Mouse (Mus musculus) cerebellum, adult 11-12 months (tissue): Measurements from ENCODE around the gene Desi1.
A peak's percentile ranks its signal among the peaks of the same experiment; 100 is the strongest.
"Not testable (repeated sequence)": the region's sequence is repeated elsewhere in the genome, so short reads cannot be mapped to it uniquely, and the experiment has no call there.

Experiments used
- DNase-seq: peaks from one replicate; pipeline ENCODE4 v3.0.0; 2022

Gene Desi1

DNA sequence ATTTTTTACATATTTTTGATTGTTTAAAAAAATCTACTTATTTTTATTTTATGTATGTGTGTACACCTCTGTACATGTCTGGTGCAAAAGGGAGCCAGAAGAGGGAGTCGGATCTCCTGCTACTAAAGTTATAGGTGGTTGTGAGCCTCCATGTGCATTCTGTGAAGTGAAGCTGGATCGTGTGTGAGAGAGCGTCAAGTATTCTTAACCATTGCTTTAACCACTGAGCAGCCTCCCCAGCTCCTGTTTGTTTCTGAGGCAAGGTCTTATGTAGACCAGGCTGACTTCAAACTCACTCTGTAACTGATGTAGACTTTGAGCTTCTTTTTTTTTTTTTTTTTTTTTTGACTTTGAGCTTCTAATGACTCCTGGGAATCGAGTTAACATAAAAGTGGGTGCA lies 16.2 kb downstream of the Desi1 start:
- no peak for DNase-seq

DNA sequence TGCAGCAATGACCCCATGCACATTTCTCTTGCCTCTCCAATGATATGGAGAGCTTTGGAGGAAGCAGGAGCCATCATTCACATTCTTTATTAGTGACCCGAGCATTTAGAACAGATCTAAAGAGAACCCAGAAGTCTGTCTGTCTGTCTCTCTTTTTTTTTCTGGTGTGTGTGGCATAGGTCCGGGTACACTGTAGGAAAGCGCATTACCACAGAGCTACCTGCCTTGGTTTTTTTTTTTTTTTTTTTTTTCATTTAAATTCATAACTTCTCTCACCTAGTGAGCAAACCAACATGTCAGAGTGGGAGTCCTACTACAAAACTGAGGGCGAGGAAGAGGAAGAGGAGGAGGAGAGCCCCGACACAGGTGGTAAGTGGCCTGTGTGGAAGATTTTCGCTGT lies 16.8 kb downstream of the Desi1 start:
- no peak for DNase-seq

DNA sequence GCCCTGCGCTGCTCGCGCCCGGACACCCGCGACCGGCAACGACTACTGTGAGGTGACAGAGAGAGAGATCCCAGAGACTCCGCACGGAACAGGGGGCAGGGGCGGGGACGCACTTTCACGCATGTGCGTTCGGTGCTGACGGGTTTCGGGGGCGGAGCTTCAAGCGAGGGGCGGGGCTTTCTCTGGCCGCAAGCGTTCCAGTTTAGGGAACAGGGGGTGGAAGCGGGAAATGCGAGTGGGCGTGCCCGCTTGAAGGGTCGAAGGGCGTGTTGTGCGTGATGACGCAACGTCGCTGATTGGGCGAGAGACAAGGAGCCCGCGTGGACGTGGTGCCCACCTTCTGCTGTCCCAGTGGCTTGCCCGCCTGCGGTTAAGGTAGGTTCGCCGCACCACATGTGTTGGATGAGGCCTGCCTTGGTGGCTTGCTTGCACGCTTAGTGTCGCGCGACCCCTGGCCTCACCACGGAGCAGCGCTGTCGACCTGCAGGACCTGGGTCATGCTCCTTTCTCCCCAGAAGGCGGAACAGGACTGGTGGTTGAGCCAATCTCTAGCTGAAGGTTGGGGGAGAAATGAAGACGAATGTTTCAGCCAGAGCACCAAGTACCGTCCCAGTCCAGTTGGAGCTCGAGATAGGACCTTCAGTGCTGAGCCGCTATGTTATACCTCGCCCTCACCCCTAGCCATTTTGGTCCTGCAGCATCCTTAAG lies 17.4 kb downstream of the Desi1 start:
- DNase-seq = peak; percentile 99

DNA sequence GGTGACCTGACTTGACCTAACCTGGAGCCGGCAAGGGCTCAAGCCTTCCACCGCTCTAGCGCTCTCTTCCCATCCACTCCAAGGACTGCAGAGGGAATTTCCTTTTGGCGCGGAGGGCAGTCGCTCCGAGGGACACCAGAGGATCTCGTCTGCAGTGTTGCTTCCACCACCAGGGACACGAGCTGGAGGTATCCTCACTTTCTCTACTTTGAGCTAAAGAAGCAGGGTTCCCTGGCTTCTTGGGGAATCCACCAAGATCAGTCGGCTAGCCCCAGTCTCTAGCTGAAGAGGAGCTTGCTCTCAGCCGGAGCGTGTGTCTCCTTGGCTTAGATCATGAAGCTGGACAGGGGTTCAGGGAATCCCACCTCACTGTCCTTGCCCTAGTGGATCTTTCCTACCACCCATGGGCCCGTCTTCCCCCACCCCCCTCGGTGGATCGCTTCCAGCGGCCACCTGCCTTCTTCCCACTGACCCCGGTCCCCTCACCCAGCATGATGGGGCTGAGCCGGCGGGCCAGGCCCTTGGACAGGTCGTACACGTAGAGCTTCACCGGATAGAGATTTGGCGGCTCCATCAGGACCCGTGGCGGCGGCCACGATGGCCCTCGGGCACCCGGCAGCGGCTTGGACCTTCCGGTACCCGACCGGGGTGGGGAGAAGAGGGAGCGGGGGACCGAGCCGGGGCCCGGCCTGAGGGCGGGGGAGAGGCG lies 18.1 kb downstream of the Desi1 start:
- DNase-seq = peak; percentile 55

DNA sequence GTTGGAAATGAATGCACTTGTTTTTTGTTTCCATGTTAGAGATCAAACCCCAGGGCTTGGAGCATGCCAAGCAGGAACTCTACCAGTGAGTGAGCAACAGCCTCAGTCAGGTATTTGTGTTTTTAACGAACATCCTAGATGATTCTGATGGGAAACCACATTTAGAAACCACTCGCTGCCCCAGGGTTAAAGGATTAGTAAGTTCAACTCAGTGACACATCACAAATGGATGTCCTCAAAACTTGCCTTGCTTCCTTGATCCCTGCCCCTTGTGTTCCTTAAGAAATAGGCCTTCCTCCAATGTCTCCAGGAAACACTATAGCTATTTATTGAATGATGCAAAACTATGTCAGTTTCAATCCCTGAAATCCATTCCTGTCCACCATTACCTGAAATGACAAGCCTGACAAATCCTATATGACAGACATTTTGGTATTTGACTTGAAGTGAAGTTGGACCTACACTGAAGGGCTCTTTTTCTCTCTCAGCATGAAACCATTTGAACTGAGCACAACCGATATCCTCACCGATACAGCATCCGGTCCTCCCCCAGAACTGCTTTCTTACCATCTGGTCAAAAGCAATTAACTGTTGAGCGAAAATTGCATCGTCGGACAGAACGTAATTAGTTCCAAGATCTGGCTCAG lies 18.8 kb downstream of the Desi1 start:
- no peak for DNase-seq

DNA sequence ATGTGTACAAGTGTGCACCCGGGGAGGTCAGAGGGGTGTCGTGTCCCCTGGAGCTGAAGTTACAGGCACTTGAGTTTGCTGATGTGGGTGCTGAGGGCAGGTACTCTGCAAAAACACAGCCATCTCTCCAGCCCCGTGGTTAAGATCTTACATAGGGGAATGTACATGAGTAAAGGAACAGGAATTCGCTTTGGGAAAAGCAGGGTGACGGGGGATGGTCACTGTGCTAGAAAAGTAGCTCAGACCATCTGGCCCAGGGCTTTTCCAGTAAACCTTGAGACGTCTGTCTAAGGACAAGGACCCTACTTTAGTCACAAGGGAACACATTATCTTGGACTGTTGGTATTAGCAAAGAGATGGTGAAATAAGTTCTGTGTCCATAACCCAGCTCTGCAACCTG lies 21.7 kb downstream of the Desi1 start:
- no peak for DNase-seq

DNA sequence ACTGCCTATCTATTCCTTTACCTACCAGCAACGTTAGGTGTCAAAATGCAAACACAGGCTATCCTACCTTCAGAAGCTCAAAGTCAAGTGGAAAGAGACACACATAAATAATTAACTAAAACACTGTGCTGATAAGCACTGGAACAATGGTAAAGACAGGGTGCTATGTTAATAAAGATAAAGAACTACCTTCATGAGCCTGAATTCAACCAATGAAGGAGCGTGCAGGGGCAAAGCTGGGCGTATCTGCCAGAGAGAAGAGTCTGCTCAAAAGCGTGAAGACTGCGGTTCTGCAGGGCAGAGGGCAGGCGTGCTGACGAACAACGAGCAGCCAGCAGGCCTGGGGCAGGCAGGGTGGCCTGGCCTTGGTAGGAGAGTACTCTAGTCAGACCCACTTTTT lies 29.4 kb downstream of the Desi1 start:
- no peak for DNase-seq

DNA sequence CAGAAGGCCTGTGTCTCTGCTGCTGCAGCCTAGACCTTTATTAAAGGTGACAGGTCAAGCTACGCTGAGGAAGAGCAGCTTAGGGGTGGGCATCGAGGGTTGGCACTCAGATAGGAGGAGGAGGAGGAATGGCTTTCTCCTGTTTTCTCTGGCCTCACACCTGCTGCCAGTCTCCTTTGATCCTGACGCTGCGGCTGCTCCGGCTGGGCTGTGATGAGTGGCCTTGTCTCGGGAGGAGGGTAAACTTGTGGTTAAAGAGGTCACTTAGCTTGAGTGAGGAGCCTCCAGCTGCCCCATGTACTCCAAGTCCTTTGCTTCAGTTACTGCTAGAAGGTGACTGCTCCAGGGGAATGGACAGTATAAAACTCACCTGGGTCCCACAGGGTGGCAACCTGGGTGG lies 39.7 kb downstream of the Desi1 start:
- DNase-seq = no peak

DNA sequence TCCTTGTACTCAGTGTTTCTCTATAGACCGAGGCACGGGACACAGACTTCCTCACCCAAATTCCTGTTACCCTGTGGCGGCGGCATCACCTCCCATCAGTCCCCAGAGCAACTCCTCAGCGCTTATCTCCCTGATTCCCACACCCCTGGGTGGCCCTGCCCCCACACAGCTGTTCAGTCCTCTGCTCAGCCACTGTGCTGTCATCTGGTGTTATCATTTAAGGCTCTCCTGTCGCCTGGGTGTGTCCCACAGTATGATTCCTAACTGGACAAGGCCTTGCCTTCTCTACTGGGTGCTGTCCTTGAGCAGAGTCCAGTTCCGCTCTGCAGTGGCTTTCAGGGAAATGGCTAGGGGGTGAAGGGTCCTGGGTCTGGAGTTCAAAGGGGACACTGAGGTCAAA lies 43.1 kb downstream of the Desi1 start:
- no peak for DNase-seq

DNA sequence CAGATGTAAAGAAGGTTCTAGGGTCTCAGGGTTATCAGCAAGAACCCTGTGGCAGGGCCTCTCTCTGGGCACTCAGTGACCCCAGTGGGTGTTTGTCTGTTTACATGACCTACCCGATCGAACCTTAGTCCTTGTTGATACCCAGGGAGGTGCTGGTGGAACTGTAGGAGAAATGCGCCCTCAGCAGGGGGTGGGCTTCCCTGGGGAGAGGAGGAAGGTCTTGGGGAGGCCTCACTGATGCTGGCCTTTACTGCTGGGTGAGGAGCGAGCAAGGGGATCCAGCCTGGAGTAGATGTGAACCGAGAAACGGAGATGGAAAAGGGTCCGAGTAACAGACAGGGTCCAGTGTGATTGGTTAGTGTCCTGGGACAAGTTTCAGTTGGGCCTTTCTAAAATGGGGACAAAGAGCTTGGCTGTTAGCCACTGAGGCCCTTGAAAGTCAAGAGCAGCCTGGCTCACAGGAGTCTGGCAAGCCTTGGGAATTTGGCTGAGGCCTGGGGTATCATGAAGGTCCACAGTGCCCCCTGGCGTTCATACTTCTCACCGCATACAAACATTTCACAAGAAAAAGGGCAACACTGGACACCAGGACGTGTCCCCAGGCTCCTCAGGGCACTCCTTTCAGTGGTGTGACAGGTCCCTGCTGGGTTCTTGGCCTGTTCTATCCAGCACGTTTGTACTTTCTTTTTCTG lies 44.1 kb downstream of the Desi1 start:
- DNase-seq = peak; percentile 86

DNA sequence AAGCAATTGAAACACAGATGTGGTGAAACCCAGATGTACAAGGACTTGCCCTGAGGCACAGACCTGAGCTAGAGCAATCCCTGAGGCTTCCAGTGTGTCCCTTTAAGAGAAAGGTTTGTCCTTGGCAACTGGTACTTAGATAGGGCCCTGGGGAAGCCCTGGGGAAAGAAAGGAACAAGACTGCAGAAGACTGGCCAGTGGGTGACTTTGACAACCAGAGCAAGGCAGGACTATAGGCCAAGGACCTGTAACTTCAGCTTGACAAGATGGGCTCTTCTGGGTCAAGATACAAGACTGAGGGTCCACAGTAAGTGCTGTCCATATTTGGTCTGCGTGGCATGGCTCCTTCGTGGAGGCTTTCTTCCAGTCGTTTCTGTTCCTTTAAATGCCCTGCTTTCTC lies 46.0 kb downstream of the Desi1 start, which contains the start of gene Xrcc6:
Xrcc6 (plus strand) TSS at position 190 of the 400 bp plus-strand sequence.
- no peak for DNase-seq

DNA sequence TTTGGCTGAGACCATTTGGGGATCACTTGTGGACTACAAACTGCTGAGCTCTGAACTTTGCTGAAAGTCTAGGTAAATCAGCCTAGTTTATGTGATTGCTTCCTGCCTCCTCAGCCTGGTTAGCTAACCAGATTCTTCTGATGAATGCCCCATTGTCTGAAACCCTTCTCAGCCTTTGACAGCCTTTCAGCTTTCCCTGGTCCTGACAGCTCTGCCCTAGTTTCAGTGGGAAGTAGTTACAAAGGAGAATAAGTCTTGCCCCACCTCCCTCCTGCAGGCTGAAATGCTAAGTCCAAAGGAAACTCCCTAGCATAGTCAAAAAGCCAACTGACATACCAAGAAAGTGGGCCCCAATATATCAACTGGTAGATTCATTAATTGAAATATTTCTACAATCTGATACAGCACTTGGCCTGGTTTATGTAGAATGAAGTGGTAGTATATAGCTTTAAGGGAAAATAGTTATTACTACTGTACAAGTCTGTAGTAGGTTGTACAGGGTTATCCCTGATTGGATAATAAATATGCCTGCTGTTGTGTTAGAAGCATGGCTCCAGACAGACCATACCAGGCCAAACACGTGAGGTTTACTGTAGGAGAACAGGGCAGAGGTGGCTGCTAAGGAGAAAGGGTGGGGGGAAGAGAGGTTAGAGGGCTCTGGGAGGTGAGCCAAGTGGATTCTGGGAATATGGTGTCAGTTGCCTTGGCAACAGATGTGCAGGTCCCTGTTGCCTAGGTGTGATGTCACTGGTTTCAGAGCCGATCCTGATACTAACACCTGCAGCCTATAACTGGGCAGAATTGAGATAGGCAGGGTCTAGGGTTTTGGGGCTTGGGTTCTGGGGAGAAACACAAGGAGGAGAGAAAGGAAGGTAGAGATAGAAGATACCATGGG lies 48.1 kb downstream of the Desi1 start:
- no peak for DNase-seq

DNA sequence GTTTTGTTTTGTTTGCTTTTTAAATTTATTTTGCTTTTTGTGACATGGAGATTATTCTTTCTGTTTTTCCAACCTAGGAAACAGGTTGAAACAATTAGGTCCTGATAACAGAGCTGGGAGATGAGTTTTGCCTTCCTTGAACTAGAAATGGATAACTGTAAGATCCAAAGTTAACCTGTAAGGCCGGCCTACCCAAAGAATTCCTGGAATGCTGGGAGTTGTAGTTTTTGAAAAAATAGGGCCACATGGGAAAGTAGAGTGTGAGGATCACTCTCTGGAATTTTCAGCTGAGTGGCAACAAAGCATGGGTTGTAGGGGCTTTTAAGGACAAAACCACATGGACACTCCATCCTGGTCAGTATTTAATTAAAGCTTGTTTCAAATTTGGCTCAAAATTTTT lies 51.5 kb downstream of the Desi1 start:
- no peak for DNase-seq

DNA sequence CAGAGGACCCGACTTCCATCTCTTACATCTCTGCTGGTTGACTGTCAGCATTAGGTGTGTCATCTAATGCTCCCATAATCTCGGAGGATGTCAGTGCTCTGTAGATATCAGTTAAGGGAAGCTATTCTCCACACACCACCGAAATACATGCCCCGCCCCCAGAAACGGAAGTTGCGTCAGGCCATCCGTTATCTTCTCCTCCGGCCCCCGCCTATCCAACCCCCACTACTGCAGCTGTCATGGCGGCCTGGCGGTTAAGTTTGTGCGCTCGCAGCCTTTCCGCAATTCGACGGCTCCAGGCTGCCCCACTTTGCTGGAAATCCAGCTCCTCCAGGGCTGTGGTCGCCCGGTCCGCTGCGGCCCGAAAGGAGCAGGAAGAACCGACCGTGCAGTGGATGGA lies 53.3 kb downstream of the Desi1 start, which contains the start of gene 1700029P11Rik:
1700029P11Rik (plus strand) TSS at position 220 of the 400 bp plus-strand sequence.
- no peak for DNase-seq

DNA sequence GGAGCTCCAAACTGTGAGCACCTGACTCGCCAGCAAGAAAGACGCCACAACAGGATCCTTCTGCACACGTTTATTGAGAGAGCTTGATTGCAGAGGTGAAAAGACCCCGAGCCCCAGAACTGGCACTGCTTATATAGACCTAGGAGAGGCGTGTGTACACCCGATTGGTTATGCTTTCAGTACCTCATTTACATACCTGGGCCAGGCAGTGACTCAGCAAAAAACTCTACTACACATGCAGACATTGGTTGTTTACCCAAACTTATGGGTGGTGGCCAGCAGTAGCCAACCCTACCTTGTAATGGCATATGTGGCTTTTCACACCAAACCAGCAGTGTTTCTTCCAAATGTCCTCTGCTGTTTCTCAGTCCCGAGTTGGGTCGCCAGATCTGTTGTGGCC lies 58.5 kb downstream of the Desi1 start:
- not testable (repeated sequence) for DNase-seq

DNA sequence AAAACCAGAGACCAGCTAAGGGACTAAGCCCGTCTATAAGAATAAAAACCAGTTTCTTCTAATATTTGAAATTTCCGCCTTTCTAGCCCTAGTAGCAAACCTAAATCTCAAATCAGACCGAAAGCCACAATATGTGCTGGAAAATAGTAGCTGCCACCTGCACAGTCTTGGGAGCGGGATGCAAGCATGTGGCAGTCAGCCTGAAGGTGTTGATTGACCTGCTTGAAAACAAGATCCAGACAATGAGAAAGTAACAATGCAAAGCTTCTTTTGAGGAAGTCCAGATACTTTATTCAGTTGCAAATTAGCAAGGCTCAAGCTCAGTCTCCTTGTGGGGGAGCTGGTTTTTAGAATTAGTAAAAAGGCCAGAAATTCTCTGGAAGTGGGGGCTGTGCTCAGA lies 63.2 kb downstream of the Desi1 start:
- DNase-seq = not testable (repeated sequence)

DNA sequence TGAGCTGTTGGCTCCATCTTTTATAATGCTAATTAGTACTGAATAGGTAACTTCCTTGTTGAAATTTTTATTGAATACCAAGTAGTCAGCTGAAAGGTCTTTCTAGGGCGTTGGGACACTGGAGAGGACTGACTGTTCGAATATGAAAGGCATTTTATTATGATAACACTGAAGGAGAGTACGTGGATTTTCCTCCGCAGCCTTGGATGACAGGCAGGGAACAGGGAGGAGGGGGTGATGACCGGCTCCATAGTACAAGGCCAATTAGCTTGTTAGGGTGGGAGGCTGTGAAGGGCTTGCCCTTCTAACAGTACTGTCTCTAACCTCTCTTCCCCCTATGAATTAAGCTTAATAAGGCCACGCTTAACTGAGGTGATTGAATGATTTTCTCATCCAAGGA lies 64.0 kb downstream of the Desi1 start:
- DNase-seq = not testable (repeated sequence)

DNA sequence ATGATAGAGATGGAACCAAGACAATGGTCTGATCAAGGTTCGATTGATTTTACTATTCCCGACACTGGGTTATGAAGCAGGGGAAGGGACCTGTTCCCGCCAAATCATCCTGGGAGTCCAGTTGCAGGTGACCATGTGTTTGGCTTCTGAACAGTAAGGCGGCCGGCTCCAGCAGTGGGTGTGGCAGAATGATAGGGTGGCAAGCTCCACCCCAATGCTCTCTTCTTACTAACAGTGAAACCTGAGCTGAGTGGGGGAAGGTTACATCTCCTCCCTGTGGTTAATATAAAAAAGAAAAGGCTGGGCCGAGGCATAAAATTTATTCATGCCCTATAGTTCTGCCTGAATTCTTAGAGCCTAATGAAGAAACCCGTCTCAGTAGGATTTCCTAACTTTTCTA lies 64.5 kb downstream of the Desi1 start:
- DNase-seq = no peak

DNA sequence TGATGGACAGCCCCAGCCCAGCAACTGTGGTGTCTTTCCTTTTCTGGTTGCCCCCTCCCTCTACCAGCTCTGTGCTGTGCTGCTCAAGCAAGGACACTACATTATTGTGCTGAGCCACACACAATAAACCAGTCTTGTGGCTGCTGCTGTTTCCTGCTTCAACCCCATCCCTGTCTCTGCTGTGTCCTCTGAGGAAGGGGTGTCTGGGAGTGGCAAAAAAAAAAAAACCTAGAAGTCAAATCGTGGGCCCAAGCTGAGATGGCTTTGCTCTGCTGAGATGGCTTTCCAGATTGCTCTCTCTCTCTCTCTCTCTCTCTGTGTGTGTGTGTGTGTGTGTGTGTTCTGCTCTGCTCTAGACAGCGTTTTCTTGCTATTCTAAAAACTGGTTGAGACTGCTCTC lies 65.2 kb downstream of the Desi1 start:
- DNase-seq = no peak

DNA sequence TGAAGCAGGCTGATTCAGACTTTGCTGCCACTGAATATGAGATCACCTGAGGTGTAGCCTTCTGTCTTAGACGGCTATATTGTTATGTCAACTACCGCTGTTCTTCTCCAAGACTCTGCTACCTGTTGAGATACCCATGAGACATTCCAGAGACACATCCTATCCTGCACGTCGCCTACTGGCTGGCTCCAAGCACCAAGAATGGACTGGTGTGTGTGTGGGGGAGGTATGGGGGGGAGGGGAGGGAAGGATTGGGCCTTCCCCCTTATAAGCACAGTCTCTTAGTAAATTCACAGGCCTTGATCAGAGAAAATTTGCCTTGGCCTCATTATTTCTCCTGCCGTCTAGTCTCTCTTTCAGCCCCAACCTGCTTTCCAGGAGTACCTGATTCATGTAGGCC lies 65.8 kb downstream of the Desi1 start:
- DNase-seq = no peak

DNA sequence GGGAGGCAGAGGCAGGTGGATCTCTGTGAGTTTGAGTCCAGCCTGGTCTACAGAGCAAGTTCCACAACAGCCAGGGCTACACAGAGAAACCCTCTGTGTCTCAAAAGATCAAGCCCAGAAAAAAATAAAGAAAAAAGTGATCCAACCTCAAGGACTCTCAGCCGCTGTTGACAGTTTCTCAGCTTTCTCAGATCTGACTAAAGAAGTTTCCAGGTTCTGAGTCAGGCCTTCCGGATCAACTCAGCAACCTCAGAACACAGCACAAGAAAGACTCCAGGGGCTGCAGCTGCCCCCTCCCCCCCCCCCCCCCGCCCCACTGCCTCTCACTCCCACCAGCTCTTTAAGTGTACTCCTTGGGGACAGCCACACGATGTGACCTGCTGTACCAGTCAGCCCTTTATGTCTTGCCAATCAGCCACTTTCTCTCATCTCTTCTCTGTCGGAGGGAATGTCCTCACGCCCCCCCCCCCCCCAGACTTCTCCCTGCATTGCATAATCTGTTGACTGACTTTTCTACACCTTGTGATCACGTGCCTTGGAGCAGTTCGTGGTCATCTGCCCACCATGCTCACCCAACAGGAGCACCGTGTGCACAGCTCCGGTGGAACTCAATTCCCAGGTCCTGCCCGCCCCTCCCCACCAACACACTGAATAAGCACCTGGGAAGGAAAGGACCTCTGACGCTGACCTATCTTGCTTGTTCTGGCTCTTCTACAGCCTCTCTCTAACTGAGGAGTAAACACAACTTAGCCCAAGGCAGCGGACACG lies 67.4 kb downstream of the Desi1 start:
- no peak for DNase-seq
